Mouse (Mus musculus): Measurements from ENCODE around the gene Exosc7. TPM values are rescaled to one million over a fixed set of nuclear protein-coding genes. Genes with fewer than 3 reads are reported as not detected.

Exosc7 gene
- polyA plus RNA-seq (2012; ENCODE audit: insufficient read depth, insufficient read length, missing spikeins): 24.4 and 25.1 TPM in 2 replicates

- Histone ChIP-seq H3K4me3 (ENCODE audit: insufficient read depth, low read length) (peak within 1 kb of the TSS; percentile 80), H3K27ac (ENCODE audit: insufficient read depth, low read depth, low read length) (peak within 1 kb of the TSS; percentile 80), H3K4me1 (ENCODE audit: control insufficient read depth, insufficient read depth, low read length) (peaks cover 11% of the 10 kb centered on the region)
- peak; percentile 73; the same call in 1 of the 2 replicates for TF ChIP-seq POLR2A (IDR thresholded peaks at IDR 0.05; ENCODE audit: borderline replicate concordance, low read depth, low read length)
- no peak for TF ChIP-seq CTCF (IDR thresholded peaks at IDR 0.05; ENCODE audit: low read depth, low read length)
Observed at GRCm38 (mm10) chr9:123112805-123113521, at the start of gene Exosc7, which contains the start of gene Zdhhc3. Exosc7 (plus strand) TSS chr9:123113215. Zdhhc3 (minus strand) TSS chr9:123113205.

GRCm38 (mm10) chr9:123079149-123079548 lies 33.9 kb upstream of the Exosc7 start:
- Histone ChIP-seq H3K4me3 (ENCODE audit: insufficient read depth, low read length) (no peak overlapping the region), H3K27ac (ENCODE audit: insufficient read depth, low read depth, low read length) (no peak overlapping the region), H3K4me1 (ENCODE audit: control insufficient read depth, insufficient read depth, low read length) (no peaks in the 10 kb centered on the region)
- no peak for TF ChIP-seq POLR2A (IDR thresholded peaks at IDR 0.05; ENCODE audit: borderline replicate concordance, low read depth, low read length)
- no peak for TF ChIP-seq CTCF (IDR thresholded peaks at IDR 0.05; ENCODE audit: low read depth, low read length)

- Histone ChIP-seq H3K27ac (ENCODE audit: insufficient read depth, low read depth, low read length) (no peak overlapping the region), H3K4me1 (ENCODE audit: control insufficient read depth, insufficient read depth, low read length) (no peaks in the 10 kb centered on the region), H3K4me3 (ENCODE audit: insufficient read depth, low read length) (no peak overlapping the region)
- TF ChIP-seq CTCF (IDR thresholded peaks at IDR 0.05; ENCODE audit: low read depth, low read length) (no peak), POLR2A (IDR thresholded peaks at IDR 0.05; ENCODE audit: borderline replicate concordance, low read depth, low read length) (no peak)
Observed at GRCm38 (mm10) chr9:123080355-123080754, 32.7 kb upstream of the Exosc7 start.

GRCm38 (mm10) chr9:123080796-123081195 lies 32.2 kb upstream of the Exosc7 start:
- H3K27ac ChIP-seq (ENCODE audit: insufficient read depth, low read depth, low read length): no peak overlapping the region
- H3K4me1 ChIP-seq (ENCODE audit: control insufficient read depth, insufficient read depth, low read length): no peaks in the 10 kb centered on the region
- no peak overlapping the region for H3K4me3 ChIP-seq (ENCODE audit: insufficient read depth, low read length)
- TF ChIP-seq CTCF (IDR thresholded peaks at IDR 0.05; ENCODE audit: low read depth, low read length): no peak
- no peak for TF ChIP-seq POLR2A (IDR thresholded peaks at IDR 0.05; ENCODE audit: borderline replicate concordance, low read depth, low read length)

- H3K4me3 ChIP-seq (ENCODE audit: insufficient read depth, low read length): no peak overlapping the region
- H3K4me1 ChIP-seq (ENCODE audit: control insufficient read depth, insufficient read depth, low read length): peaks cover 2% of the 10 kb centered on the region; the same call in 1 of the 2 replicates
- H3K27ac ChIP-seq (ENCODE audit: insufficient read depth, low read depth, low read length): no peak overlapping the region
- TF ChIP-seq CTCF (IDR thresholded peaks at IDR 0.05; ENCODE audit: low read depth, low read length): no peak
- TF ChIP-seq POLR2A (IDR thresholded peaks at IDR 0.05; ENCODE audit: borderline replicate concordance, low read depth, low read length): no peak
Observed at GRCm38 (mm10) chr9:123085373-123085772, 27.6 kb upstream of the Exosc7 start.

- Histone ChIP-seq H3K4me3 (ENCODE audit: insufficient read depth, low read length) (no peak overlapping the region), H3K27ac (ENCODE audit: insufficient read depth, low read depth, low read length) (no peak overlapping the region), H3K4me1 (ENCODE audit: control insufficient read depth, insufficient read depth, low read length) (peaks cover 16% of the 10 kb centered on the region)
- no peak for TF ChIP-seq CTCF (IDR thresholded peaks at IDR 0.05; ENCODE audit: low read depth, low read length)
- TF ChIP-seq POLR2A (IDR thresholded peaks at IDR 0.05; ENCODE audit: borderline replicate concordance, low read depth, low read length): no peak
Observed at GRCm38 (mm10) chr9:123087558-123087957, 25.5 kb upstream of the Exosc7 start.

GRCm38 (mm10) chr9:123090844-123091243 lies 22.2 kb upstream of the Exosc7 start:
- no peak for TF ChIP-seq CTCF (IDR thresholded peaks at IDR 0.05; ENCODE audit: low read depth, low read length)
- TF ChIP-seq POLR2A (IDR thresholded peaks at IDR 0.05; ENCODE audit: borderline replicate concordance, low read depth, low read length): no peak
- H3K4me3 ChIP-seq (ENCODE audit: insufficient read depth, low read length): no peak overlapping the region
- peaks cover 16% of the 10 kb centered on the region for H3K4me1 ChIP-seq (ENCODE audit: control insufficient read depth, insufficient read depth, low read length)
- no peak overlapping the region for H3K27ac ChIP-seq (ENCODE audit: insufficient read depth, low read depth, low read length)

GRCm38 (mm10) chr9:123099631-123100455 lies 13.2 kb upstream of the Exosc7 start:
- no peaks in the 10 kb centered on the region for H3K4me1 ChIP-seq (ENCODE audit: control insufficient read depth, insufficient read depth, low read length)

GRCm38 (mm10) chr9:123103425-123103824 lies 9.6 kb upstream of the Exosc7 start:
- no peaks in the 10 kb centered on the region for H3K4me1 ChIP-seq (ENCODE audit: control insufficient read depth, insufficient read depth, low read length)
- no peak for TF ChIP-seq CTCF (IDR thresholded peaks at IDR 0.05; ENCODE audit: low read depth, low read length)
- TF ChIP-seq POLR2A (IDR thresholded peaks at IDR 0.05; ENCODE audit: borderline replicate concordance, low read depth, low read length): no peak
- H3K27ac ChIP-seq (ENCODE audit: insufficient read depth, low read depth, low read length): no peak overlapping the region
- H3K4me3 ChIP-seq (ENCODE audit: insufficient read depth, low read length): no peak overlapping the region

More at GRCm38 (mm10) chr9:123099631-123100455, 13.2 kb upstream of the Exosc7 start:
- TF ChIP-seq POLR2A (IDR thresholded peaks at IDR 0.05; ENCODE audit: borderline replicate concordance, low read depth, low read length) (no peak), CTCF (IDR thresholded peaks at IDR 0.05; ENCODE audit: low read depth, low read length) (no peak)
- Histone ChIP-seq H3K27ac (ENCODE audit: insufficient read depth, low read depth, low read length) (no peak overlapping the region), H3K4me3 (ENCODE audit: insufficient read depth, low read length) (no peak overlapping the region)

All from bone marrow macrophage, adult 2 months (primary cell).